Mouse (Mus musculus) frontal cortex, adult (tissue): Measurements from ENCODE around the gene Ppp1ca.
A peak's percentile ranks its signal among the peaks of the same experiment; 100 is the strongest.

Experiments used
- ATAC-seq: cut with Nextera tagmentation; 2 replicates; pipeline ENCODE4 v1.9.2; 2017; ENCODE audit warnings: mild to moderate bottlenecking, moderate library complexity, mixed read lengths; ENCODE audit not compliant: low TSS enrichment

Gene Ppp1ca

GRCm38 (mm10) chr19:4213524-4213974, 21.7 kb downstream of the Ppp1ca start:
- no peak for ATAC-seq

GRCm38 (mm10) chr19:4214071-4214770, 22.4 kb downstream of the Ppp1ca start, which contains the start of the genes Clcf1 and AC109138.7:
Gene Clcf1 (plus strand): TSS chr19:4214238.
Gene AC109138.7 (plus strand): TSS chr19:4214357.
- ATAC-seq = no peak

GRCm38 (mm10) chr19:4214771-4215450, 23.0 kb downstream of the Ppp1ca start:
- ATAC-seq = no peak

GRCm38 (mm10) chr19:4215451-4215840, 23.6 kb downstream of the Ppp1ca start:
- no peak for ATAC-seq

- peak; percentile 73; the same call in 1 of the 2 replicates for ATAC-seq
Measured at GRCm38 (mm10) chr19:4216041-4216685, 24.3 kb downstream of the Ppp1ca start.

- no peak for ATAC-seq
Measured at GRCm38 (mm10) chr19:4217140-4217539, 25.3 kb downstream of the Ppp1ca start.

- no peak for ATAC-seq
Measured at GRCm38 (mm10) chr19:4217855-4218254, 26.0 kb downstream of the Ppp1ca start.

GRCm38 (mm10) chr19:4218293-4218692, 26.4 kb downstream of the Ppp1ca start:
- no peak for ATAC-seq

GRCm38 (mm10) chr19:4218784-4219183, 26.9 kb downstream of the Ppp1ca start:
- no peak for ATAC-seq

GRCm38 (mm10) chr19:4219943-4220342, 28.1 kb downstream of the Ppp1ca start:
- no peak for ATAC-seq

GRCm38 (mm10) chr19:4220416-4220815, 28.6 kb downstream of the Ppp1ca start:
- ATAC-seq = no peak

GRCm38 (mm10) chr19:4220957-4221743, 29.3 kb downstream of the Ppp1ca start:
- ATAC-seq = no peak

GRCm38 (mm10) chr19:4222165-4222564, 30.3 kb downstream of the Ppp1ca start:
- ATAC-seq = no peak

- ATAC-seq = no peak
Measured at GRCm38 (mm10) chr19:4226779-4227178, 34.9 kb downstream of the Ppp1ca start.

- no peak for ATAC-seq
Measured at GRCm38 (mm10) chr19:4227446-4227845, 35.6 kb downstream of the Ppp1ca start.

GRCm38 (mm10) chr19:4227894-4228678, 36.2 kb downstream of the Ppp1ca start:
- 0 out of 2 replicates have a peak, but pooled peaks have one; percentile 35 for ATAC-seq

GRCm38 (mm10) chr19:4228891-4229290, 37.0 kb downstream of the Ppp1ca start:
- no peak for ATAC-seq

GRCm38 (mm10) chr19:4229451-4230076, 37.7 kb downstream of the Ppp1ca start:
- ATAC-seq = no peak

- no peak for ATAC-seq
Measured at GRCm38 (mm10) chr19:4230415-4230814, 38.5 kb downstream of the Ppp1ca start.
